Mouse (Mus musculus) thymus, adult 2 months (tissue): Measurements from ENCODE around the gene Prkd3. TPM values are rescaled to one million over a fixed set of nuclear protein-coding genes. Genes with fewer than 3 reads are reported as not detected.

Experiments used
- DNase-seq: peaks from one replicate; pipeline ENCODE4 v3.0.0; 2021
- H3K27ac ChIP-seq: fragments of 200-500 bp; 2 replicates; pipeline ENCODE4 v1.5.1; 2012; ENCODE audit warnings: low read length, control low read depth; ENCODE audit not compliant: control insufficient read depth, insufficient read depth
- H3K27me3 ChIP-seq: fragments of 200-500 bp; 2 replicates; pipeline ENCODE4 v1.6.1; 2012; ENCODE audit warnings: mild to moderate bottlenecking, low read length, moderate library complexity, mixed read lengths; ENCODE audit not compliant: control insufficient read depth, insufficient read depth
- H3K36me3 ChIP-seq: fragments of 200-500 bp; 2 replicates; pipeline ENCODE4 v1.6.1; 2012; ENCODE audit warnings: mild to moderate bottlenecking, low read length, moderate library complexity; ENCODE audit not compliant: control insufficient read depth, insufficient read depth
- H3K4me1 ChIP-seq: fragments of 200-500 bp; replicated peaks from 2 replicates; pipeline ENCODE4 v1.6.1; 2012; ENCODE audit warnings: low read length; ENCODE audit not compliant: control insufficient read depth, insufficient read depth
- H3K4me3 ChIP-seq: fragments of 200-500 bp; 2 replicates; pipeline ENCODE4 v1.5.1; 2012; ENCODE audit warnings: mild to moderate bottlenecking, low read length, control low read depth, moderate library complexity; ENCODE audit not compliant: control insufficient read depth, insufficient read depth
- CTCF ChIP-seq: fragments of 200-500 bp; IDR thresholded peaks from 2 replicates; pipeline ENCODE4 v1.5.1; 2012; ENCODE audit warnings: mild to moderate bottlenecking, control low read depth, low read length, moderate library complexity, borderline replicate concordance; ENCODE audit not compliant: control insufficient read depth, poor library complexity, insufficient read depth; ENCODE audit errors: extremely low read depth
- POLR2A ChIP-seq: fragments of 200-500 bp; IDR thresholded peaks from 2 replicates; pipeline ENCODE4 v1.6.1; 2012; ENCODE audit warnings: mild to moderate bottlenecking, low read length, control low read depth, moderate library complexity; ENCODE audit not compliant: control insufficient read depth, poor library complexity, insufficient read depth; ENCODE audit errors: extremely low read depth
- WGBS: fragments of 180-500 bp; shearing (Covaris S2); methylation state at CpG from one replicate; pipeline ENCODE4 v1.1.7; 2018; 5-methylcytosine and 5-hydroxymethylcytosine counted together
- polyA plus RNA-seq: library from polyadenylated mRNA; depleted of rRNA; stranded (reverse); fragments of >200 nt; gene quantifications from 2 replicates; pipeline ENCODE4 v1.2.3, GENCODE M21; 2012

Prkd3 gene
- polyA plus RNA-seq, 1 experiment = 16.8 TPM

DNA sequence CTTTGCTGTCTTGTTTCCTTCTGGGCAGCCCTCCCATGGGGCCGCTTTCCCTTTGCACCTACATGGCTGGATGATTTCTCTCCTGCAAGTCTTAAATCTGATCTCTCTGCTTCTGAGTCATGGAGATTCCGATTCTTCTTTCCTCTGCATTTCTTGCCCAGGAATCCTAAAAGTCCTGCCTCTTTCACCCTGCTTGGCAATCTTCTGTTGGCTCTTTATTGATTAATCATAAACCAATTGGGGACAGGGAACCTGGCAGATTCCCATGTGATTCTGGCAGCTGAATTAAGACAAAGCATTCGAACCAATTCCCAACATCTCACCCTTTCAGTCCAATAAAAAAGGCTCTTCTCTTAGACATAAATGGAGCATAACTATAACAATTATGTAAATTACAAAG, 8.6 kb upstream of the Prkd3 start:
- TF ChIP-seq CTCF = no peak
- TF ChIP-seq POLR2A = no peak
- WGBS = 89% methylated on average over 3 of the region's 3 CpGs
- Histone ChIP-seq H3K4me3 (no peak overlapping the region), H3K27me3 (no peaks in the 10 kb centered on the region), H3K4me1 (no peaks in the 10 kb centered on the region), H3K27ac (no peak overlapping the region), H3K36me3 (no peaks in the 10 kb centered on the region)
- no peak for DNase-seq

DNA sequence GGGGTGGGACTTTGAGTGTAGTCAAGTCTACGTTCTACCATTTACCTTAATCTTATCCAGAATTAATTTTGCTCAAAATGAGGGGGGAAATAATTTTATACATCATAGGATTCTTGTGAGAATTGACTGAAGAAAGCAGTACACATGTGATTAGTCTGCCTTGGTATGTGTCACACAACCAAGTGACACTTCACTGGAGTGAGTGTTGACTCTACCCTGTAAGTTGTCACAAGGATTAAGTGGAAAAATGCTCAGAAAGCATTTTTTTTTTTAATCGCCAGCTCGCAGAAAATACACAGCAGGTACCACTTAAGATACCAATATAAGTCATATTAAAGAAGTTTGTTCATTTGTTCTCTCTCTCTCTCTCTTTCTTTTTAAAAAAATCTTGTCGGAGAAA, 3.9 kb upstream of the Prkd3 start:
- no peak overlapping the region for H3K27ac ChIP-seq
- TF ChIP-seq POLR2A (no peak), CTCF (no peak)
- H3K36me3 ChIP-seq = no peaks in the 10 kb centered on the region
- H3K27me3 ChIP-seq = no peaks in the 10 kb centered on the region
- DNase-seq = no peak
- 76% methylated on average over 4 of the region's 4 CpGs for WGBS
- no peaks in the 10 kb centered on the region for H3K4me1 ChIP-seq
- H3K4me3 ChIP-seq = no peak overlapping the region

DNA sequence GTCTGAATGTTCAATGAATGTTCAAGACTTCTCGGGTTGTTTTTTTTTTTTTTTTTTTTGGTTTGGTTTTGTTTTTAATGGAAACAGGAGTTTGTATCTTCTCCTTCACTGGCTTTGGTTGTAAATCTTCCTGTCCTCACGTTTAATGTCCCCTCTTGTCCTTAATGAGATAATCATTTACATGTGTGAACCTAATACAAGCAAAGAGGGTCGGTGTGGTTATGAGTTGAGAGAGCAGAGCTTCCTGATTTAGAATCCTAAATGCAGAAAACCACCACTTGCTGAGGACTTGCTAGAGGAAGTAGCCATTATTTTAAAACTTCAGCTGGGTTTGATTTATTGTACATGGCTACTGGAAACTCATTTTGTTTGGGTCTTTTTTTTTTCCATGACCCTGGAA, 2.1 kb upstream of the Prkd3 start:
- Histone ChIP-seq H3K27ac (no peak overlapping the region), H3K27me3 (no peaks in the 10 kb centered on the region), H3K36me3 (no peaks in the 10 kb centered on the region), H3K4me1 (0 out of 2 replicates have a peak, but pooled peaks cover 3% of the 10 kb centered on the region), H3K4me3 (no peak overlapping the region)
- 23% methylated on average over 3 of the region's 3 CpGs for WGBS
- no peak for DNase-seq
- TF ChIP-seq POLR2A (no peak), CTCF (no peak)

- no peaks in the 10 kb centered on the region for H3K27me3 ChIP-seq
- 0 out of 2 replicates have a peak, but pooled peaks cover 3% of the 10 kb centered on the region for H3K4me1 ChIP-seq
- H3K27ac ChIP-seq = no peak overlapping the region
- TF ChIP-seq CTCF (no peak), POLR2A (no peak)
- DNase-seq = no peak
- no peaks in the 10 kb centered on the region for H3K36me3 ChIP-seq
- 2% methylated on average over 24 of the region's 24 CpGs for WGBS
- peak overlapping the region; percentile 77 for H3K4me3 ChIP-seq
Observed at GRCm38 (mm10) chr17:79020984-79021335, 344 bp upstream of the Prkd3 start.

DNA sequence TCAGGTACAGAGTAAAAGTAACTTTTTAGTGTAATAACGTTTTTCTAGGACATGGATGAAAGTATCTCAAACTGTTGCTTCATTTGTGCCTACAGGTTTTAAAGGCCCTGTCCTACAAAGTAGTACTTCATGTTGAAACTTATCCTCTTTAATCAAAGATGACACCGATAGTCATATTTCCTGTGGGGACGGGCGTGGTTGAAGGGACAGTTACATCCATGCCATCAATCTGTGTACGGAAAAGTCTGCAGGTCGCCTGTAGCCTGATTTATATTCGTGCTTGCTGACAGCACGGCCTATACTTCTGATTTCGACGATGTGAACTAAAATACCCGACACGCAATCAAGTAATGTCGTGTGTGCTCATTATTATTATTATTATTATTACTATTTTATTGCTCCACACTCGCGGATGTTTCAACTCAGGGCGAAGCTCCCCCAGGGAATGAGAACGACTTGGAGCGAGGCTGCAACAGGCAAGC, 849 bp downstream of the Prkd3 start:
- no peaks in the 10 kb centered on the region for H3K36me3 ChIP-seq
- 2% methylated on average over 18 of the region's 18 CpGs for WGBS
- peak; percentile 5 for DNase-seq

DNA sequence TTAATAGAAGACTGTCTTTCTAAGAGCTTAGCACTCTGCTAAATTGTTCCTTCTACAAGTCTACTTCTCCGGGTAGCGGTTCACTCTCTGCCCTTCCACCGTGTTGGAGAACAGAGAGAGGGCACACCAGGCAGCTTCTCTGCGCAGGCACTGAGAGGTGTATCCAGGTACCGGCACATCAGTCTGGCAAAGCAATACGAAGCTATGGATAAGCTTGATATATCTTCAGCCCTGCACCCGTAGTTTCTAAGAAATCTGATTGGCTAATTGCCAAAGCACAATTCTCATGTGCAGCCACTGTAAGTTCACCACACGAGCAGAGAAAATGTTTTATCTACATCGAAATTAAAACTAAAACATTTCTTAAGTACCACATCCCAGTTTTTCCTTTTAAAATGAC, 2.2 kb downstream of the Prkd3 start:
- Histone ChIP-seq H3K4me3 (no peak overlapping the region), H3K27ac (no peak overlapping the region), H3K36me3 (no peaks in the 10 kb centered on the region), H3K27me3 (no peaks in the 10 kb centered on the region), H3K4me1 (0 out of 2 replicates have a peak, but pooled peaks cover 6% of the 10 kb centered on the region)
- WGBS = 72% methylated on average over 9 of the region's 9 CpGs
- DNase-seq = no peak
- TF ChIP-seq POLR2A (no peak), CTCF (no peak)

More for the DNA sequence above, 849 bp downstream of the Prkd3 start:
- Histone ChIP-seq H3K27ac (no peak overlapping the region), H3K4me3 (peak overlapping the region; percentile 97), H3K27me3 (no peaks in the 10 kb centered on the region), H3K4me1 (0 out of 2 replicates have a peak, but pooled peaks cover 6% of the 10 kb centered on the region)
- no peak for TF ChIP-seq POLR2A
- no peak for TF ChIP-seq CTCF

DNA sequence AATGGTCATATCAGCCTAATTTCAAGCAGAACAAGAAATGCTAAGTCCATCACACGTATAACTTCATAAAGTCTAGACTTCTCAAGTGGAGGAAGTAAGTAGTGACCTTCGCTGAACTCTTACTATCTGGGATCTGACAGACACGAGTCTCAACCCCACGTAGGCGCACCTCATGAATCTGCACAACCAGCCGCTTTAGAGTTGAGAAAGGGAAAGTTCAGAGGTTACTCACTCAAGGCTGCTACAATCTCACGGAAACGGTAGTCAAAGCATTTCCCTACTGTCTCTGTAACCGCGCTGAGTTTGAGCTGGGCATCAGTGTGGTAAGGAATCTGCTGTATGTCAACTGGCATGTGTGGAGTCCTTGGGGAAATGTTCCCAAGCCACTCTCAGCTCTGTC, 4.8 kb downstream of the Prkd3 start:
- H3K27ac ChIP-seq = no peak overlapping the region
- peaks cover 14% of the 10 kb centered on the region for H3K36me3 ChIP-seq
- DNase-seq = no peak
- H3K4me1 ChIP-seq = 0 out of 2 replicates have a peak, but pooled peaks cover 6% of the 10 kb centered on the region
- no peaks in the 10 kb centered on the region for H3K27me3 ChIP-seq
- WGBS = 79% methylated on average over 10 of the region's 10 CpGs
- H3K4me3 ChIP-seq = no peak overlapping the region
- TF ChIP-seq CTCF (no peak), POLR2A (no peak)
